Mouse (Mus musculus) effector memory CD4-positive, alpha-beta T cell, adult 5 months (primary cell): ENCODE measurements around the gene Nphs1. TPM values are rescaled to one million over a fixed set of nuclear protein-coding genes. Genes with fewer than 3 reads are reported as not detected.

Experiments
- polyA plus RNA-seq: library from polyadenylated mRNA; unstranded; fragments of 100-300 nt; shearing (Covaris generic); gene quantifications from one replicate; pipeline ENCODE4 v1.2.1, GENCODE M21; 2017

The Nphs1 gene
- not detected for polyA plus RNA-seq

GRCm38 (mm10) chr7:30457629-30458330 lies at the start of gene Nphs1, which contains the start of gene Kirrel2:
Gene Nphs1 (plus strand): TSS chr7:30458315.
Gene Kirrel2 (minus strand): TSS chr7:30457690.

GRCm38 (mm10) chr7:30413596-30413995 lies 44.5 kb upstream of the Nphs1 start, which contains the start of gene Tyrobp:
Gene Tyrobp (plus strand): TSS chr7:30413760.

GRCm38 (mm10) chr7:30419561-30420499 lies 38.3 kb upstream of the Nphs1 start, which contains the start of gene Hcst:
Gene Hcst (minus strand): TSS chr7:30419854.

GRCm38 (mm10) chr7:30421175-30421889 lies 36.8 kb upstream of the Nphs1 start, which contains the start of gene Nfkbid:
Gene Nfkbid (plus strand): TSS chr7:30421732.

GRCm38 (mm10) chr7:30444971-30445751 lies 13.0 kb upstream of the Nphs1 start, which contains the start of gene Aplp1:
Gene Aplp1 (minus strand): TSS chr7:30445535.

GRCm38 (mm10) chr7:30493401-30493931 lies 35.4 kb downstream of the Nphs1 start, which contains the start of gene Prodh2:
Gene Prodh2 (plus strand): TSS chr7:30493622.

GRCm38 (mm10) chr7:30534633-30535577 lies 76.8 kb downstream of the Nphs1 start, which contains the start of gene Arhgap33:
Gene Arhgap33 (minus strand): TSS chr7:30535060.

Other genes starting within 250 kb of the Nphs1 start
- gene Polr2i, start 226.4 kb upstream of the Nphs1 start, polyA plus RNA-seq = 22.1 TPM
- 59.1 TPM for gene Tbcb, start 226.0 kb upstream of the Nphs1 start, polyA plus RNA-seq
- gene Ovol3, start 222.6 kb upstream of the Nphs1 start, polyA plus RNA-seq = not detected
- gene Thap8, start 178.2 kb upstream of the Nphs1 start, polyA plus RNA-seq = 0.37 TPM
- 5.2 TPM for gene Wdr62, start 177.9 kb upstream of the Nphs1 start, polyA plus RNA-seq
- gene Clip3, start 166.6 kb upstream of the Nphs1 start, polyA plus RNA-seq = 0.41 TPM
- 86.8 TPM for gene Alkbh6, start 149.6 kb upstream of the Nphs1 start, polyA plus RNA-seq
- gene Syne4, start 143.5 kb upstream of the Nphs1 start, polyA plus RNA-seq = 5.9 TPM
- not detected for gene E130208F15Rik, start 136.6 kb upstream of the Nphs1 start, polyA plus RNA-seq
- 20.6 TPM for gene Sdhaf1, start 134.4 kb upstream of the Nphs1 start, polyA plus RNA-seq
- not detected for gene Lrfn3, start 95.5 kb upstream of the Nphs1 start, polyA plus RNA-seq
- 2.8 TPM for gene Tyrobp, start 44.6 kb upstream of the Nphs1 start, polyA plus RNA-seq
- gene Hcst, start 38.5 kb upstream of the Nphs1 start, polyA plus RNA-seq = 589 TPM
- 853 TPM for gene Nfkbid, start 36.6 kb upstream of the Nphs1 start, polyA plus RNA-seq
- 34.3 TPM for gene Aplp1, start 12.8 kb upstream of the Nphs1 start, polyA plus RNA-seq
- gene Kirrel2, start 625 bp upstream of the Nphs1 start, polyA plus RNA-seq = 0.25 TPM
- not detected for gene Prodh2, start 35.3 kb downstream of the Nphs1 start, polyA plus RNA-seq
- gene Arhgap33, start 76.7 kb downstream of the Nphs1 start, polyA plus RNA-seq = 1.0 TPM
- 3.3 TPM for gene Hspb6, start 93.9 kb downstream of the Nphs1 start, polyA plus RNA-seq
- gene Proser3, start 94.0 kb downstream of the Nphs1 start, polyA plus RNA-seq = 3.3 TPM
- 48.0 TPM for gene Lin37, start 101.5 kb downstream of the Nphs1 start, polyA plus RNA-seq
- 84.8 TPM for gene U2af1l4, start 105.0 kb downstream of the Nphs1 start, polyA plus RNA-seq
- gene Gm49396, start 105.0 kb downstream of the Nphs1 start, polyA plus RNA-seq = 57.8 TPM
- gene Psenen, start 105.3 kb downstream of the Nphs1 start, polyA plus RNA-seq = 137 TPM
- 59.7 TPM for gene Igflr1, start 107.1 kb downstream of the Nphs1 start, polyA plus RNA-seq
- 14.0 TPM for gene Kmt2b, start 130.4 kb downstream of the Nphs1 start, polyA plus RNA-seq
- 12.8 TPM for gene Zbtb32, start 140.6 kb downstream of the Nphs1 start, polyA plus RNA-seq
- gene Upk1a, start 154.5 kb downstream of the Nphs1 start, polyA plus RNA-seq = 0.79 TPM
- gene Cox6b1, start 167.8 kb downstream of the Nphs1 start, polyA plus RNA-seq = 388 TPM
- not detected for gene Etv2, start 177.5 kb downstream of the Nphs1 start, polyA plus RNA-seq
- 194 TPM for gene Rbm42, start 192.0 kb downstream of the Nphs1 start, polyA plus RNA-seq
- gene Haus5, start 206.7 kb downstream of the Nphs1 start, polyA plus RNA-seq = 36.3 TPM
- gene Pmis2, start 213.3 kb downstream of the Nphs1 start, polyA plus RNA-seq = 0.56 TPM
- not detected for gene 2200002J24Rik, start 240.6 kb downstream of the Nphs1 start, polyA plus RNA-seq